Mouse (Mus musculus) intestine, embryonic 16.5 days (tissue): Measurements from ENCODE around the gene Scn3a. TPM values are rescaled to one million over a fixed set of nuclear protein-coding genes. Genes with fewer than 3 reads are reported as not detected.

Source experiments
- ATAC-seq: fragments of 200-750 bp; cut with Nextera tagmentation; 2 replicates; pipeline ENCODE4 v1.8.0; 2017; ENCODE audit warnings: moderate TSS enrichment, moderate library complexity
- H3K27ac ChIP-seq: fragments of 300-500 bp; sonication (generic); 2 replicates; pipeline ENCODE4 v1.5.1; 2014; ENCODE audit warnings: mild to moderate bottlenecking, low read length
- H3K27me3 ChIP-seq: fragments of 300-500 bp; sonication (generic); replicated peaks from 2 replicates; pipeline ENCODE4 v1.6.1; 2014; ENCODE audit warnings: low read length, control low read depth, mixed read lengths; ENCODE audit not compliant: control insufficient read depth, insufficient read depth
- H3K36me3 ChIP-seq: fragments of 300-500 bp; sonication (generic); 2 replicates; pipeline ENCODE4 v1.6.1; 2014; ENCODE audit warnings: low read length, control low read depth; ENCODE audit not compliant: control insufficient read depth, insufficient read depth
- H3K4me1 ChIP-seq: fragments of 300-500 bp; sonication (generic); 2 replicates; pipeline ENCODE4 v1.6.1; 2014; ENCODE audit warnings: low read length, control low read depth, mixed read lengths; ENCODE audit not compliant: control insufficient read depth, insufficient read depth
- H3K4me2 ChIP-seq: fragments of 300-500 bp; sonication (generic); 2 replicates; pipeline ENCODE4 v1.6.1; 2014; ENCODE audit warnings: low read depth, low read length, control low read depth
- H3K4me3 ChIP-seq: fragments of 300-500 bp; sonication (generic); 2 replicates; pipeline ENCODE4 v1.5.1; 2014; ENCODE audit warnings: mild to moderate bottlenecking, low read length
- H3K9ac ChIP-seq: fragments of 300-500 bp; sonication (generic); 2 replicates; pipeline ENCODE4 v1.6.1; 2014; ENCODE audit warnings: low read depth, low read length
- H3K9me3 ChIP-seq: fragments of 300-500 bp; sonication (generic); 2 replicates; pipeline ENCODE4 v1.6.1; 2016; ENCODE audit warnings: low read length, control low read depth; ENCODE audit not compliant: control insufficient read depth
- WGBS: fragments of 180-500 bp; shearing (Covaris S2); extraction: QIAGEN DNeasy Blood & Tissue Kit; methylation state at CpG from one replicate; pipeline ENCODE4 v1.1.7; 2014; 5-methylcytosine and 5-hydroxymethylcytosine counted together
- polyA plus RNA-seq: library from polyadenylated mRNA; unstranded; fragments of >200 nt; fragmentation: Nextera tagmentation; extraction: Ambion mirVana; gene quantifications from 2 replicates; pipeline ENCODE4 v1.2.1, GENCODE M21; 2015

Scn3a gene
- polyA plus RNA-seq, 1 experiment from 2014 or later = 2.1 TPM

- no peaks in the 10 kb centered on the region for H3K27me3 ChIP-seq
- WGBS = 58% methylated on average over 11 of the region's 11 CpGs
- no peak for ATAC-seq
These were observed 145.9 kb downstream of the Scn3a start for GRCm38 (mm10) chr2:65421259-65422255.

GRCm38 (mm10) chr2:65418608-65419007 lies 148.8 kb downstream of the Scn3a start:
- whole genome bisulfite sequencing = 62% methylated on average over 1 of the region's 1 CpGs
- Histone ChIP-seq H3K9ac (no peak overlapping the region), H3K4me1 (0 out of 2 replicates have a peak, but pooled peaks cover 3% of the 10 kb centered on the region), H3K27me3 (no peaks in the 10 kb centered on the region), H3K27ac (no peak overlapping the region), H3K36me3 (no peaks in the 10 kb centered on the region), H3K4me2 (no peak overlapping the region), H3K4me3 (no peak overlapping the region), H3K9me3 (no peaks in the 10 kb centered on the region)
- ATAC-seq = no peak

More at GRCm38 (mm10) chr2:65421259-65422255, 145.9 kb downstream of the Scn3a start:
- Histone ChIP-seq H3K36me3 (no peaks in the 10 kb centered on the region), H3K4me1 (no peaks in the 10 kb centered on the region), H3K4me2 (no peak overlapping the region), H3K9me3 (no peaks in the 10 kb centered on the region), H3K27ac (no peak overlapping the region), H3K4me3 (no peak overlapping the region), H3K9ac (no peak overlapping the region)

DNA sequence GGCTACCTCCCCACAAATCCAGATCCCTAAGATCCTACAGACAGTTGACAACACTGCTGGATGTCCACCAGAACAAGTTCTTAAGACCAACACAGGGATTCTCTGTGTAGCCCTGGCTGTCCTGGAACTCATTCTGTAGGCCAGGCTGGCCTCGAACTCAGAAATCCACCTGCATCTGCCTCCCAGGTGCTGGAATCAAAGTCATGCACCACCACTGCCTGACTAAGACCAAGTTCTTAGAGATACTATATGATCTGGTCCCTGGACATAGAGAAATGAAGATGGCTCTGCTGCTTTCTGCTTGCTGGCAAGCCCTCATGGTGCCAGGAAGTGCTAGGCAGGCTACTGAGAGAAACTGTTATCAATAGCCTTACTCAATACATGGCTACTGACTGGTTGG lies 150.9 kb downstream of the Scn3a start:
- H3K27ac ChIP-seq = no peak overlapping the region
- ATAC-seq = no peak
- 81% methylated on average over 1 of the region's 1 CpGs for WGBS

DNA sequence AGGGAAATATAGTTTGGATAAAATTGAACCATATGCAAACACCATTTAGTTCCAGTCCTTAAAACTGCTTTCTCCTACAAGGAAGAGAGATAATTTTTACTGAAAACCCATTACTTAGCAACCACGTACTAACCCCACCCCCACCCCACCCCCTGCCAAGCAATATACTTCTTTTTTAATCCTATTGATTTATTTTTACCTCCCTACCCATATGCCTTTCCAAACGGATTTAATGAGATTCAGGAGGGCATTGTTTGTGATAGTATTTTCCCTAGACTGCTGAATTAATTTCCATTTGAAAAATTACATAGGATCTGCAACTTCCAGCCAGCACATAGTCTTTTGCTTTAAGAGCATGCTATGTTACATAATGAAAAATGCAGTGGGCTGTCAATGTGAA lies 152.1 kb downstream of the Scn3a start:
- H3K36me3 ChIP-seq = no peaks in the 10 kb centered on the region
- no peak overlapping the region for H3K4me3 ChIP-seq
- H3K4me1 ChIP-seq = 0 out of 2 replicates have a peak, but pooled peaks cover 3% of the 10 kb centered on the region
- no peak overlapping the region for H3K4me2 ChIP-seq
- no peak overlapping the region for H3K27ac ChIP-seq
- H3K9me3 ChIP-seq = no peaks in the 10 kb centered on the region
- no peak for ATAC-seq
- WGBS = 0% methylated on average over 2 of the region's 2 CpGs
- H3K27me3 ChIP-seq = no peaks in the 10 kb centered on the region
- H3K9ac ChIP-seq = no peak overlapping the region

More for the DNA sequence above, 150.9 kb downstream of the Scn3a start:
- H3K27me3 ChIP-seq = no peaks in the 10 kb centered on the region
- 0 out of 2 replicates have a peak, but pooled peaks cover 3% of the 10 kb centered on the region for H3K4me1 ChIP-seq
- H3K9ac ChIP-seq = no peak overlapping the region
- H3K36me3 ChIP-seq = no peaks in the 10 kb centered on the region
- no peak overlapping the region for H3K4me2 ChIP-seq
- no peak overlapping the region for H3K4me3 ChIP-seq
- no peaks in the 10 kb centered on the region for H3K9me3 ChIP-seq

DNA sequence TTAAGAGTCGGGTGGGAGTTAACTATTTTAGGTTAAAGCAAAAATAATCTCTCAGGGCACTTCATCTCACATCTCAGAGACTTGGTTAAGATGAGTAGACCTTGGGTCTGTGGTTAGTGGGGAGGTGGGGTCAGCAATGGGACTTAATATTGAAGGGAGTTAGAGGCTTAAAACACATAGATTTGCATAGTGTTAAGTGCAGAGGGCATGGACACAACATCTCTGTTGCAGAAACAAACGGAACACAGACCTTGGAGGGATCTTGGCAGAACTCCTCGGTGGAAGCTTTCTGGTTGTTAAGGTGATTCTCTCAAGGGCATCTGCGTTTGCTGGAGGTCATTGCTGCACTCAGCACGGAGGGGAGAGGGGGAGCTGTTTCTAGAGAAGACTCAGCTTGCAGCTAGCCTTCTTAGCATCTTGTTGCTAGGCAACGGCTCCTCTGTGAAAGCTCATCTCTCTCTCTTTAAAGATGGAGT lies 152.6 kb downstream of the Scn3a start:
- no peaks in the 10 kb centered on the region for H3K27me3 ChIP-seq
- H3K4me3 ChIP-seq = no peak overlapping the region
- H3K36me3 ChIP-seq = no peaks in the 10 kb centered on the region
- H3K27ac ChIP-seq = no peak overlapping the region
- H3K9ac ChIP-seq = no peak overlapping the region
- no peaks in the 10 kb centered on the region for H3K9me3 ChIP-seq
- 3% methylated on average over 6 of the region's 6 CpGs for WGBS
- ATAC-seq = peak; percentile 49
- peak overlapping the region; percentile 21; the same call in 1 of the 2 replicates for H3K4me2 ChIP-seq
- H3K4me1 ChIP-seq = 0 out of 2 replicates have a peak, but pooled peaks cover 3% of the 10 kb centered on the region

- H3K9me3 ChIP-seq = no peaks in the 10 kb centered on the region
- H3K4me3 ChIP-seq = peak overlapping the region; percentile 38
- 0% methylated on average over 7 of the region's 7 CpGs for WGBS
- no peaks in the 10 kb centered on the region for H3K27me3 ChIP-seq
- H3K4me2 ChIP-seq = peak overlapping the region; percentile 67
- H3K4me1 ChIP-seq = 0 out of 2 replicates have a peak, but pooled peaks cover 3% of the 10 kb centered on the region
- H3K36me3 ChIP-seq = no peaks in the 10 kb centered on the region
- no peak overlapping the region for H3K27ac ChIP-seq
- ATAC-seq = peak; percentile 94
- H3K9ac ChIP-seq = peak overlapping the region; percentile 56; the same call in 1 of the 2 replicates
These were observed 153.2 kb downstream of the Scn3a start for GRCm38 (mm10) chr2:65414237-65414636.

DNA sequence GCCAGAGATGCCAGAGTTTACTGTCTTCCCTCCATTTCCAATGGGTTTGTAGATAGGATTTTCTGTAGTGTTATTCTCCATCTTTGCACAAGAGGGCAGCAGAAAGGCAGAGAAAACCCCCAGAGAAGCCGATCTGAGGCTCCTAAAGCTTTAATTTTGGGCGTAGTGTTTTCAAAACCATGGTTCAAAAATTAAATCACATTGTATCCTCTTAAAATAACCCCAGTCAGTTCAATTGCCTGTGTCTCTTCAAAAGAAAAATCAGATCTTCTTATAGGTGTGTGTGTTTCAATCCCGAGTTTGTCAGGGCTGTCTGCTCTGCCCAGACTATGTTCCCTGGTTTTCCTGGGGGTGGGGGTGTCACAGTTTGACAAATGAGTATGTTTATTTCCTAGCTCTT lies 153.7 kb downstream of the Scn3a start:
- peak; percentile 68 for ATAC-seq
- Histone ChIP-seq H3K4me1 (0 out of 2 replicates have a peak, but pooled peaks cover 3% of the 10 kb centered on the region), H3K27me3 (no peaks in the 10 kb centered on the region), H3K27ac (no peak overlapping the region), H3K36me3 (no peaks in the 10 kb centered on the region), H3K9ac (peak overlapping the region; percentile 55), H3K9me3 (no peaks in the 10 kb centered on the region), H3K4me2 (peak overlapping the region; percentile 67), H3K4me3 (peak overlapping the region; percentile 38)
- WGBS = under 1% methylated on average over 3 of the region's 3 CpGs

Other genes with a start within 250 kb of the Scn3a start
- 0.57 and 0.65 TPM in 2 replicates for gene Slc38a11, start 203.6 kb downstream of the Scn3a start, polyA plus RNA-seq
- 1.6 and 1.7 TPM in 2 replicates for gene Scn2a, start 53.1 kb upstream of the Scn3a start, polyA plus RNA-seq